Mouse (Mus musculus): ENCODE data around the gene Prc1.
A peak's percentile ranks its signal among the peaks of the same experiment; 100 is the strongest.
"Not testable (repeated sequence)": the region's sequence is repeated elsewhere in the genome, so short reads cannot be mapped to it uniquely, and the experiment has no call there.

Gene Prc1

GRCm38 (mm10) chr7:80285725-80286124 lies 8.5 kb upstream of the Prc1 start:
- DNase-seq (ENCODE audit: low spot score): no peak

DNA sequence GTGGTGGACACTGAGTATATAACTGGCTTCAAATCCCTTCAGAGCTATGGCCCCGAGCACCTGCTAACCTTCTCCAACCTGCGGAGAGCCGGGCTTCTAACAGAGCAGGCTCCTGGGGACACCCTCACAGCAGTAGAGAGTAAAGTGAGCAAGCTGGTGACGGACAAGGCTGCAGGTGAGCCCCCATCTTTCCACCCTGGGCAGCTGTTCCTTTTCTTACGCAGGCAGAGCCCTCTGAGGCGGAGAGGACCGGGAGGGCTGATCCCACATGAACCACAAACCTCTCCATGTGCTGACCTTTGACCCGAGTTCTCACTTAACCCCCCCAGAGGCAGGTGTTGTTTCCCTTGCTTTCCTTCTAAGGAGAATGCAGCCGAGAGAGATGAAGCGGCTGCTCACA lies 6.5 kb upstream of the Prc1 start:
- DNase-seq (ENCODE audit: low spot score): no peak

- no peak for DNase-seq (ENCODE audit: low spot score)
Measured at GRCm38 (mm10) chr7:80294764-80295648, 756 bp downstream of the Prc1 start.

- no peak for DNase-seq (ENCODE audit: low spot score)
Measured at GRCm38 (mm10) chr7:80296462-80296861, 2.2 kb downstream of the Prc1 start.

- no peak for DNase-seq (ENCODE audit: low spot score)
Measured at GRCm38 (mm10) chr7:80297041-80297440, 2.8 kb downstream of the Prc1 start.

DNA sequence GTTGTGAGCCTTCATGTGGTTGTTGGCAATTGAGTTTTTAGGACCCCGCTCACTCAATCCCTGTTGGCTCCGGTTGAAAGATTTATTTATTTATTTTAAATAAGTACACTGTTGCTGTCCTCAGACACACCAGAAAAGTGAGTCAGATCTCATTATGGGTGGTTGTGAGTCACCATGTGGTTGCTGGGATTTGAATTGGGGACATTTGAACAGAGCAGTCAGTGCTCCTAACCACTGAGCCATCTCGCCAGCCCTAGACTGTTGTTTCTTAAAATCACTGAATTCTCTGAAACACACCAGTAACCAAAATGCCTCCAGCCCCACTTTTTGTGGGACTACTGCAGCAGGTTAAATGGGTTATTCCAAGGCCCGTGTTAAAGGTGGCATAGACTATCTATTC lies 4.5 kb downstream of the Prc1 start:
- no peak for DNase-seq (ENCODE audit: low spot score)

DNA sequence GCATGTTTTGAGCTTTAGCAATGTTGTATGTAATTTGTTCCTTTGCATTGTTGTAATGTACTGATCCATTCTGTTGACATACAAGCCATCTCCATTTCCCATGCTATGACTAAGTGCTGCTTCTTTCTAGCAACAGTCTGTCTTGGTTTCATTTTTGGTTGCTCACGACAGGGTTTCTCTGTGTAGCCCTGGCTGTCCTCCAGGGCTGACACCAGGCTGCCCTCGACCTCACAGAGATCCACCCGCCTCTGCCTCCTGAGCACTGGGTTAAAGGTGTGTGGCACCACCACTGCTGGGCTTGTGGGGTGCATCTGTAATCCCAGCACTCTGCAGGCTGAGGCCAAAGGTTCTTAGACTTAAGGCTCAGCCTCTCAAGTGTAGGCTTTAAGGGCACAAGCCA lies 5.3 kb downstream of the Prc1 start:
- DNase-seq (ENCODE audit: low spot score): no peak

GRCm38 (mm10) chr7:80301522-80301921 lies 7.3 kb downstream of the Prc1 start:
- DNase-seq (ENCODE audit: low spot score): no peak

DNA sequence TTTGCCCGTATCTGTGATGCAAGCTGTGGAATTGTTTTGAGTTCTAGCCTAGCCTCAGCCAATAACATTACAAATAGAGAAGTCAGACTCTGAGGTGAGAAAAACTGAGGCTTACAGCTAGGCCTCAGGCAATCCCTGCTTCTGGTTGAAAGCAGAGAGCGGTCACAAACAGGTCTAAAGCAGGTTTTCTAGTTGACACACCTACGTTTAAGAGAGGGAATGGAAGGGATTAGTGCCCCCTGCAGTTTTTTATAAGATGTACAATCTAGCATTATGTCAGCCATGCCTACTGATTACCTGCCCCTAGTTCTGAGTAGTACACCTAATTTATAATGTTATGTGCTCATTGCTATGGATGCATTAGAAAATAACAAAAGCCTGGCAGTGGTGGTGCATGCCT lies 13.5 kb downstream of the Prc1 start:
- no peak for DNase-seq (ENCODE audit: low spot score)

DNA sequence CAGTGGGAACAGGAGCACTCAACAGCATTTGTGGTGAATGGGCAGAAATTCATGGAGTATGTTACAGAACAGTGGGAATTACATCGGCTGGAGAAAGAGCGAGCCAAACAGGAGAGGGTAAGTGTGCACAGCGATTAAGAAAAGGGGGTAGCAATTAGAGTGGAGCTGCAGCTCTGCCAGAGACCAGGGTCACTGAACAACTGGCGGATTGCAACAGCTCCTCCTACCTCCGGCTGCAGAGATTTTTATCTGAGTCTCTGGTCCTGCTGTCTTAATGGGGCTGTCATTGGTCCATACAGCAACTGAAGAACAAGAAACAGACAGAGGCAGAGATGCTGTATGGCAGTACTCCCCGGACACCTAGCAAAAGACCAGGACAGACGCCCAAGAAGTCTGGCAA lies 16.5 kb downstream of the Prc1 start:
- DNase-seq (ENCODE audit: low spot score): no peak

DNA sequence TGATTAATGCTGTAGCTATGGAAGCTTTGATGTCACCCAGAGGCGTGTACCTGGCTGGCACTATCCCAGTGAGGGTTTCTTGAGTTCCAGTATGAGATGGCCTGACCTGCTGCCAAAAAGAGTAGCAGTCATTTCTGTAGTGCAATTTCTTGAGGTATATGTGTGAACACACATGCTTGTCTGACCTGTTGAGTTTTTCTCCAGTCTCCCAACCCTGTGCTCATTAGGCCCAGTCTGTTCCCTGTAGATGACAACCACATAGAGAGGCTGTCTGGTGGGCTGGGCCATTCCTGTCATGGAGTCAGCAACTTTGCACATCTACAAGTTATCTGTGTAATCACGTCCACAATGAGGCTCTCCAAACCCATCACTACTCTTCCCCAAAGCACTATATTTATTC lies 21.5 kb downstream of the Prc1 start:
- no peak for DNase-seq (ENCODE audit: low spot score)

DNA sequence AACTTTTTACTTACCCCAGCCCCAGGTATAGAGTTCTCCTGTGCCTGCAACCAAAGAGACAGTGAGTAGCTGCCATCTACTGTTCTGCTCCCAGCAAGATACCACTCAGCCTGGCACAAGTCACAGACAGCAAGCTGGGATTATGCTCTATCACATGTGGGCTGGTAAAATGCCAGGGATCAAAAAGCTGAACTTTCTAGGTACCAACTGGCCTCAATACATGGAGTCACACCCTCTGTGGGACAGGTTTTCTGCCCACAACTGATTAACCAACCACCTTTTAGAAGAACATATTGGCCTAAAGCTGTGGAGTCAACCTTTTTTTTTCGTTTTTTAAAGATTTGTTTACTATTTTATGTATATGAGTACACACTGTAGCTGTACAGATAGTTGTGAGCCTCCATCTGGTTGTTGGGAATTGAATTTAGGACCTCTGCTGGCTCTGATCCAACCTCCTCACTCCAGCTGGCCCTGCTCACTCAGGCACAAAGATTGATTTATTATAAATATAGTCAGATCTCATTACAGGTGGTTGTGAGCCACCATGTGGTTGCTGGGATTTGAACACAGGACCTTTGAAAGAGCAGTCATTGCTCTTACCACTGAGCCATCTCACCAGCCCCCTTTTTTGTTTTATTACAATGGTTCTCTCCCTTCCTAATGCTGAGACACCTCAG lies 23.3 kb downstream of the Prc1 start:
- DNase-seq (ENCODE audit: low spot score): no peak

DNA sequence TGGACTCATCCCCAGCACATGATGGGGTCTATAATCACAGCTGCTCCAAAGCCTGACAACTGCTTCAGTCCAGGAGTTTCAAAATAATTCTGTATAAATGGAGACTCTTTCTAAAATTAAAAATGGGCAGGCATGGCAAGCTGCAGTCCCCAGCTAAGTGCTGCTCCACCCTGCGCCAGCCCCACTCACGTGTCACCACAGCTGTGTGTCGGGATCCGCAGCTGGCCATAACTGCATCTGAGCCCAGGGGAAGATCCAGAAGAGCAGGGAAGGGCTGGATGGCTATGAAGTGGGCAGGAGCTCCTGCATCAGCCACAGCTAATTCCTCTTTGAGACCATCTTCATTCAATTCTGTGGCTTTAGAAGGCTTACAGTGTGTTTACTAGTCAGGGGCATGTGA lies 24.4 kb downstream of the Prc1 start:
- DNase-seq (ENCODE audit: low spot score): no peak

GRCm38 (mm10) chr7:80319846-80320496 lies 25.7 kb downstream of the Prc1 start:
- DNase-seq (ENCODE audit: low spot score): no peak

GRCm38 (mm10) chr7:80323336-80323735 lies 29.1 kb downstream of the Prc1 start:
- DNase-seq (ENCODE audit: low spot score): no peak

DNA sequence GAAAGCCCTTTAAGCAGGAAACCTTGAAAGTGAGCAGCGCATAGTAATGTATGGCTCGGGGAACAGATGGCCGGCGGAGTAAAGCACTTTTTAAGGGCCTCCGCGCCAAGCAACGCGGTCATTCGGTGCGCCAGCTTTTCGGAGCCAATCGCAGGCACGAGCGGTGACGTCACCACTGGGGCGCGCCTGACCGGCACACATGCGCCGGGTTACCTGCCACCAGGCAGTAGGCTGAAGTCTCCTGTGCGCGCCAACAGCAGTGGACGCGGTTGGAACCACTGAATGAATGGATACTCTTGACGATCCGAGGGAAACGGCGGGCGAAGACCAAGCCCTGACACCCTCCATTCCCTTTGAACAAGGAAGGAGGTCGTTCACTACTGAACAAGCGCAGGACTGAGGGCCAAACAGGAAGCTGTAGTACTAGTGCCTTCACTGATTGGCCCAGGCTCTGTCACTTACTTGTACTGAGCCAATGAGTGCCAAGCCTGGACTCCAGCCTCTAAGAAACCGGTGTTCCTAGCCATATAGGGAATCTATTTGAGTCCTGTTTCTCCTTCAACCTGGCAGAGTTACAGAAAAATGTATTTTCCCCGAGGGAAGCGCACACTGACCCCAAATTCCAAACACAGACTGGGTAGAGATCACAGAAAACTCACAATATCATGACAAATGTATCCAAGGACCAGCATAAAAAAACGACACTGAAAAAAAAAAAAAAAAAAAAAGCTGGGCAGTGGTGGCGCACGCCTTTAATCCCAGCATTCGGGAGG lies 30.0 kb downstream of the Prc1 start, which contains the start of gene Rccd1:
Rccd1 (minus strand) TSS at position 412 of the 773 bp plus-strand sequence.
- DNase-seq (ENCODE audit: low spot score): peak; percentile 95

GRCm38 (mm10) chr7:80324816-80325119 lies 30.5 kb downstream of the Prc1 start:
- not testable (repeated sequence) for DNase-seq (ENCODE audit: low spot score)

GRCm38 (mm10) chr7:80325292-80325868 lies 31.1 kb downstream of the Prc1 start:
- no peak for DNase-seq (ENCODE audit: low spot score)

DNA sequence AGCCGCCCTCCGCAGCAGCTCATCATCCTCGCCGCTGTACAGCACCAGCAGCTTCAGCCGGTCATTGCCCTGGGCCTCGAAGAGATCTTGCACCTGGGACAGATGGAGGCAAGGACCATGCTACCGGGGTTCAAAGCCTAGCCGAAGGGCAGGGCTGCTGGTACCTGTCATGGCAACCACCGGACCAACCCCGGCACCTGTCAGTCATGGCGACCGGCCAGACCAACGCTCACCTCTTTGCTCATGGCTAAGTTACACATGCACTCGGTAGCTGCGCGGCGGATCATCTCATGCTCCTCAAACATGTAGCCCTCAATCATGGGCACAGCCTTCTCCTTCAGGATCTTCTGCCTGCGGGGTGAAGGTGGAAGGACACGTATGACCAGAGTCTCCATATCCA lies 31.8 kb downstream of the Prc1 start:
- DNase-seq (ENCODE audit: low spot score): no peak

DNA sequence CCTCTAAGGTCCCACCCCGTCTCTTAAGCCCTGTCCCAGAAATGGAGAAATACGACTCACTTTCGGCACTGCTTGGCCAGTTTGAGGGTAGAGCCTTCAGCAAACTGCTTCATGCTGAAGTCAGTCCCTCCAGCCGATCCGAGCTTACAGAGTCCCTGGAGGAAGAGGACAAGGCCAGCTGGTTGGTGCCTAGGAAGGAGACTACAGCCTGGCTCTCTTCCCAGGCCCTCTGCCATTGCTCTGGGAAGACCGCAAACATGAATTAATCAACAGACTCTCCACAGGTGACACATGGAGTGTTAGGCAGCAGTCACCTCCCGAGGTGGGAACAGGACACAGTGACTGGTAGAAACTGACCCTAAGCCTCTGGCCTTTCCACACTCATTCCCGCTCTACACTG lies 36.0 kb downstream of the Prc1 start:
- no peak for DNase-seq (ENCODE audit: low spot score)

- DNase-seq (ENCODE audit: low spot score): no peak
Measured at GRCm38 (mm10) chr7:80331433-80331832, 37.2 kb downstream of the Prc1 start.

DNA sequence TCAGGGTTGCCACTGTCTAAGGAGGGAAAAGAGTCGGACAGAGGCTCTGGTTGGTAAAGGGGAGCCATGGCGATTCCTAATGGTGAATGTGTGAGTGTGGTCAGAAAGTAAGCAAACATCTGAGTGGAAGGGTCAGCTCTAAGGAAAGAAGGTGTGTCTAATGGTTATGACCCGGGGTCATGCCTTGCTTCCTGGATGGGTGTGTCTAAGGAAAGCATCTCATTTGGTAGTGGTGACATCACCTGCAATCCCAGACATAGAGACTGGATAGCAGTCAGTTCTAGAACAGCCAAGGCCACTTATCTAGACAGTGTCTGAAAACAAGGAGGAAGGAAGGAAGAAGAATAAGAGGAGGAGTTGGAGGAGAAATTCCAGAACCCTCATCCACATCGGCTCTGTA lies 40.6 kb downstream of the Prc1 start:
- no peak for DNase-seq (ENCODE audit: low spot score)
